Mouse (Mus musculus) adrenal gland, adult 18-20 months (tissue): Measurements from ENCODE around the gene Msi2. TPM values are rescaled to one million over a fixed set of nuclear protein-coding genes. Genes with fewer than 3 reads are reported as not detected.

Source experiments
- DNase-seq, 2 experiments: peaks; one replicate each; pipeline ENCODE4 v3.0.0; 2021 to 2022; ENCODE audit warnings: low spot score in 2 of 2
- total RNA-seq, 2 experiments: library from RNA; stranded (reverse); gene quantifications; 1 replicate in 1 of 2; 2 replicates in 1 of 2; pipeline ENCODE4 v1.2.3; 2021

Gene Msi2
- total RNA-seq, 2 experiments from 2014 or later, result 196 to 204 TPM

GRCm38 (mm10) chr11:88638936-88639542 is 79.3 kb downstream of the Msi2 start:
- DNase-seq, result no peak

- DNase-seq, result no peak
These were observed 80.1 kb downstream of the Msi2 start for GRCm38 (mm10) chr11:88638254-88638653.

DNA sequence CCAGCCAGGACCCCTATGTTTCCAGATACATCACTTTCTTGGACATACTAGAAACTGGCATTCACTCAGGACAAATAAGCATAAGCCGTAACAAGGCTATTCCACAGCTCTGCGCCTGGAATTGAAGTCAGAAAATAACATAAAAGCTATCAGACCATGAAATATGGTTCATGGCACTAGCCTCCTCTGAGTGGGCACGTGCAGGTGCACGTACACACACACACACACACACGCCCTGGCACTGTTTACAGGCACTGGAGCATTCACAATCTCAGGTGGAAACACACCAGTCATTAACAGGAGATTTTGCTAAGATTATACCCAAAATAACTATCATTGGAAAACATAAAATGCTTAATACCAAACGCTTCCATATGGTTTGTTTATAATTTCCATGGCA is 81.4 kb downstream of the Msi2 start:
- DNase-seq, result no peak

DNA sequence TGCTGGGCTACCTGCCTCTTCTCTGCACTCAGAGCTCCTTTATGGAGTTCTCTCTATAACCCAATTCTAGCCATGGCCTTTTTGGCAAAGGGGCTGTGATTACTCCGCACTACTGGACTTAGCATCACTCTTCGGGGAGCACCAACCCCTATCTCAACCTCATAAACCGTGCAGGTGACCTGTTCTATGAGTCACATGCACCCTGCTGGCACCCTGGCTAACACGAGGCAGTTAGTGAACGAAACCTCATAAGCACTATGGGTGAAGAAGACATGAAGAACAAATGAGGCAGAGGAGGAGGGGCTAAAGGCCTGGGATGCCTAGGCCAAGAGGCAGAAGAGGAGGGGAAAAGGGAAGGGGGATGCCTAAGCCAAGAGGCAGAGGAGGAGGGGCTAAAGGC is 82.0 kb downstream of the Msi2 start:
- DNase-seq, result no peak

- DNase-seq, result no peak
These were observed 83.7 kb downstream of the Msi2 start for GRCm38 (mm10) chr11:88634627-88635026.

DNA sequence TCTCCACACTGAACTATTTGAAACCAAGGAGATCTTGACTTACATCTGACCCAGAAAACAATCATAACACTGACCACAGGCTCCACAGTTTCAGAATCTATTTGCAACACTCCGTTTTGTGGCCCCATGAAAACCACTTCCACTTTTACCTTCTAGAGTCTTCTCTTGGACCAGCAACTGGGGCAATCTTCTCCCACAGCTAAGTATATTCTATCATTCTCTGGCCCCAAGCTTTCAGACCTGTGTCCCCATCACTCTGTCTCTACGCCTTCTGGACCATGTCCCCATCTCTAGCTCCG is 86.4 kb downstream of the Msi2 start:
- no peak for DNase-seq

DNA sequence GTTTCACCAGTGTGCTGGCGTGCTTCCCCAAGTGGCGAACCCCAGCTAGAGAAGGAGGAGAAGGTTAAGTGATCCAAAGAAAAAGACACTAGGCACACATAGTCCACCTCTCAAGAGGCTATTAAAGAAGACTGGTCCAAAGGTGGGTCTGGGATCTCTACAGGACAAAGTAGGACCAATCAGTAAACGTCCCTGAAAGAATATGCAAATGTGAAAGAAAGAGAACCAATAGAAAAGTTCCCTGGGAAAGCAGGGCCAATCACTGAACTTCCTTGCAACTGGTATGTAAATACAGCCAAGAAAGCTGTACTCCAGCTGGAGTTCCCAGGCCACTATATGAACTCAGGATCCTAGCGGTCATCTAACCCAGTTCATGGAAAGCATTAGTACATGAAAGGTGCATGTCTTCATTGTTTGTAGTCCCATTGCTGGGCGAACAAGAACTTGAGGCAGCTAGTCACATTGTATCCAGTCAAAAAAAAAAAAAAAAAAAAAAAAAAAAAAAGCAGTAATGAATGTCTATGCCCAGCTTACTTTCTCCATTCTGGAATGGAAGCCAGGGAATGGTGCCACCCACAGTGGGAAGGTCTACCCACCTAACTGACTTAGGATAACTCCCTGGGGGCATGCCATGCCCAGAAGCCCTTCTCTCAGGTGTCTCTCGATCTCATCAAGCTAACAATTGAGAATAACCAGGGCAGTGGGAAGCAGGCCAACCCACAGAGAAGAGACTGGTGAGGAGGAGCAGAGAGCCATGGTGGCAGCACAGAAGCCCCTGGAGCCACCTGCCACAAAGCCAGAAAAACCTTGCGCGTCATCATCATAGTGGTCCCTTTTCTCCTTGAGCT is 87.0 kb downstream of the Msi2 start:
- no peak for DNase-seq

DNA sequence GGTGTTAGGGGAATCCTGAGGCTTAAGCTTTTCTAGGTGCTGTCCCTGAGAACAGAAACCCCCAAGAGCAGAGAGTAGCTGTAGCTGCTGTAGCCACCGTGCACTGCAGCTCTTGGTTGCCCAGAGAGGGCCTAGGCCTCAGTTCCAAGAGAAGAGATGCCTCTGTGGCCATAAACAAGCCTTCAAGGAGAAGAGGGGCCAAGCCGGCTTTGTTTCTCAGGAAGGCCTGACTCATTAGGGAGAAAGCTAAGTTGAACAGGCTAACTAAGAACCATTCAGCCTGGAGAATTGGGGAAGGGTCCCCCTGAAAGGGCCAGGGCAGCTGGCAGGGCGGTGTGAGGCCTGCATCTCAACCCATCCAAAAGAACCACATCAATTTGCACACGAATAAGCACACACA is 88.7 kb downstream of the Msi2 start:
- no peak for DNase-seq

GRCm38 (mm10) chr11:88629165-88629564 is 89.1 kb downstream of the Msi2 start:
- no peak for DNase-seq

DNA sequence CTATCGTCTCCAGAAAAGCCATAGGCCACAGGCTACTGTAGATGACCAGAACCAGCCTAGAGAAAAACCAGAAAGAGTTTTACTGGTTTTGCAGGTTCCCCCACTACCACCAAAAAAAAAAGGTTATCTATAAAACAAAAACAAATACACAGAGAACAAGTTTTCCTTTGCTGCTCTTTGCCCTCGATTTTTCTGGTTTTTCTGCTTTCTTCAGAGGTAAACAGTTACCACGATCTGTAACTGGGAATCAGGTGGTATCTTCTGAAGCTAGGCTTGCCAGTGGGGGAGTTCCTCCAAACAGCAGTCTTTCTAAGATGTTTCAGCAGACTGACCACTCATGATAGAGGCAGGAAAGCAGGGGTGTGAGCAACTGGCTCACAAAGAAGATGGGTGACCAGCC is 89.6 kb downstream of the Msi2 start:
- DNase-seq, result no peak

- DNase-seq, result no peak
These were observed 91.0 kb downstream of the Msi2 start for GRCm38 (mm10) chr11:88627327-88627726.

GRCm38 (mm10) chr11:88626576-88626975 is 91.7 kb downstream of the Msi2 start:
- DNase-seq, result no peak

DNA sequence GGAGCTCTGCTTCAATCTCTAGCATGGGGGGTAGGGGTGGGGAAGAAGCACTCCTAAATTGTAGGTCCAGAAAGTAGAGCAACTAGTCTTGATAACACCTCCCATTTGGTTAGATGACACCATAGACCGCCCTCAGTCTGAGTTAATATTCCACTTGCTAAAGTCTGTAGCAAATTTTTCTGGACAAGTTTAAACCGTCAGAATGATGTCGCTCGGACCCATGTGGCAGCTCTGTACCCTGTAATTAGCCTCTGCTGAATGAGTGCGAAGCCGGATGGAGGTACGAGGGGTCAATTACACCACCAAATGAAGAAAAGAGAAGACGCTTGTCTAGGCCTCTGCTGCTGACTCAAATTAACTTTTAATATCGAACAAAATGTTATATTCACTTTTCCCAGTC is 92.3 kb downstream of the Msi2 start:
- DNase-seq, result no peak

DNA sequence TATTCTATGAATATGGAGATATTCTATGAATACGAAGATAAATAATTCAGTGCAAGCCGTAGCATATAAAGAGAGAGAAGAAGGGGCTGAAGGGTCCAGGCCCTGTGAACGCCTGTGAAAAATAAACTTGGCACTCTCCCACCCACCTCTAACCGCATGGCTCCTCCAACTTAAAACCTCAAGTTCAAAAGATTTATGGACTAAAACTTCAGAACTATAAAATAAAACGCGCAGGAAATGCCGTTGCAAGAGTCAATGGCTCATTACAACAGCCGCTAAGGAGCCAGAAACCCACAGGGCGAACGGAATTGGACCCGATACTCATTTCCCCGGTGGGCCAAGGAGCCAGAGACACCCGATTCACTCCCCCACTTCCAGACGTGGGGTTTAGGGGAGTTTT is 93.2 kb downstream of the Msi2 start:
- no peak for DNase-seq

DNA sequence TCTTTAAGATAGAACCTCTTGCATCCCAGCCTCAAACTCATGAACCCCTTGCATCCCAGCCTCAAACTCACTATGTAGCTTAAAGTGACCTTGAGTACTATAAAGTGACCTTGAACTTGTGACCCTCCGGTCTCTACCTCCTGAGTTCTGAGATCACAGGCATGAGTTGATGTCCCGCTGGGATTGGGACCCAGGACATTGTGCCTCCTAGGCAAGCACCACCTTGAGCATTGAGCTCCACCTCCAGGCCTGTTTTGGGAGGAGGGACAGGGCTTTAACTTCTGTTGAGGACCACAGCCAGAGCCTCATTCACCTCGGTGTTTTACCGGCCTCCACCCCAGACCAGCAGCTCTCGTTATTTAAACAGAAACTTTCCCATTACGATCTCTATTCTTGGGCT is 93.7 kb downstream of the Msi2 start:
- no peak for DNase-seq

DNA sequence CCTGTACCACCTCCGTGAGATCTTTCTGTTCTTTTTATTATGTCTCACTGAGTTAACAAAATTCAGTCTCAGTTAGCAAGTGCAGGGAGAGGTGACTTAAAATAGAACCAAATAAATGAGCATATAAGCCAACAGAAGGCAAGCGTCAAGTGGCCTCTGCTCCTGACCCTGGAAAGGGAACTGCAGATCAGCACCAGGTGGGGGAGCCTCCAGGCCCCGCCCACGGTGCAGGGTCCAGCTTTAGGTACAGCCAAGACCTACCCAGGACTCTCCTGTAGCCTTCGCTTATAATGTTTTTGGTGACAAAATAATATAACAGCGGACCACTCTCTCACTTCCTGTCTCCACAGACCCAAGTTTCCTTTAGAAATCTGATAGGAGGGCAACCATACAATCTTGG is 94.6 kb downstream of the Msi2 start:
- DNase-seq, result no peak

GRCm38 (mm10) chr11:88622496-88622895 is 95.8 kb downstream of the Msi2 start:
- no peak for DNase-seq

DNA sequence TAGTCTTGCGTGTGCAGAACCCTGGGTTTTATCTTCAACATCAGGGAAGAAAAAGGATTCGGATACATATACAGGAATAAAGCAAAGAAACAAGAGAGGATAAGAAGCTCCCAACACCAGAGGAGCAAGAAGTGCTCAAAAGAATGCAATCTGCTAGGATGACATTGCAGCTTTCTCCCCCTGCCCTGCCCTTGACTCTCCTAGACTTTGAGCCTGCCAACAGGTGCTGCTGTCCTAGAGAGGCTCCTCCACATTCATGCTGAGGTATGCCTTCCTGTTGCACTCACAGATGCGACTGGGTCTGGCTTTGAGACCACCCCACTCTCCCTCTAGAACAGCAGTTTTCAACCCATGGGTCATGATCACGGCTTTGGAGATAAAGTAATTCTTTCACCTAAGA is 96.5 kb downstream of the Msi2 start:
- DNase-seq, result no peak

GRCm38 (mm10) chr11:88620158-88620973 is 97.9 kb downstream of the Msi2 start:
- DNase-seq, result no peak

DNA sequence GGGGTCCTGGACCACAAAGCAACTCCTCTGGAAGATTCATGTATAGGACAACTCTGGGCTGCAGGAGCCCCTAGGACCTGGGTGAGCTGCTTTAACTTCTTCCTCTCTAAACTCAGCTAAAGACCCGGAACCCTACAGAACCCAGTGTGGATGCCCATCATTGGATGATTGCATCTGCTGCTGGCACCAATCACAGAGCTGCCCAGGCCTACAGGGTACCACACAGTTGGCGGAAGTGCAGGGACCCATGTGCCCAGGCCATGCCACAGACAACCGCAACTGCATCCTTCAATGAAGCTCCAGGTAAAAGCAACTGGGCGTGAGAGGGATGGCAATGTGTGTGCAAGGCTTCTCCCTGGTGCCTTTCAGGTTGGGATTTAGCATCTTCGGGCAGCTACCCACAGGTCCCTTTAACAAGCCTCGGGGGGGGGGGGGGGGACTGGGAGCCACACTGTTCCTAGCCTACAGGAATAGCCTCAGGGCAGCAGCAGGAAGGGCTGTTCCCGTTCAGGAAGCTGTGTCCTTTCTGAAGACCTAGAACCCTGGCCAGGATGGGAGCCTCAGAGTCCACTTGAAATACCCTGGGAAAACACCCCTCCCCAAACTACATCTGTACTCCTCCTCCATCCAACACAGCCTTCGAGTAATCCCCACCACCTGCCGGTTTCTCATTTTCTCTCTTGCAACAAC is 98.7 kb downstream of the Msi2 start:
- no peak for DNase-seq

GRCm38 (mm10) chr11:88618732-88619309 is 99.5 kb downstream of the Msi2 start:
- DNase-seq, result no peak
